Mouse (Mus musculus) heart, adult 2 months (tissue): Measurements from ENCODE around the gene 2410137M14Rik.

Experiments used
- CTCF ChIP-seq: fragments of 200-600 bp; IDR thresholded peaks from 2 replicates; pipeline ENCODE4 v1.8.1; 2022; ENCODE audit warnings: antibody characterized with exemption, mild to moderate bottlenecking, moderate library complexity
- POLR2A ChIP-seq: fragments of 200-500 bp; IDR thresholded peaks from 2 replicates; pipeline ENCODE4 v1.6.1; 2011; ENCODE audit warnings: mild to moderate bottlenecking, low read depth, low read length, control low read depth; ENCODE audit not compliant: insufficient read depth

DNA sequence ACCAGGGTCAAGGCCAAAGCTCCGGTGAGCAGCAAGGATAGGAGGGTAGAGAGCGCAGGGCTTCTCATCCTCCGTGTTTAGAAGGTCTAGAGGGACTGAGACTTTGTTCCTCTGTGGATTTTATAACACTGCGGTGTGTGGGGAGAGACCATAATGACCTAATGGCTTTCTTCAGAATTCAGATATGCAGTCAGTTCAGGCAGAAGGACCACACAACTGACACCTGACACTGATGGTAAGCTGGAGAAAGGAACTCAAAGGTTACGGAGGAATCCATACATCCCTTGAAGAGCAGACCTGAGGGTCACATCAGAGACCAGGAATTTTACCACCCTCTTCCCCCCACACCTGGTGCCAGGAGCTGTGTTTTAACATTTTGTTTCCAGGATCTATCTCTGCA, 8.4 kb upstream of the 2410137M14Rik start, which contains the start of gene H2-M5:
- TF ChIP-seq POLR2A, result no peak
- TF ChIP-seq CTCF, result no peak
